13 mouse cellular contexts compared by ENCODE assay signal in the genomic region with DNA sequence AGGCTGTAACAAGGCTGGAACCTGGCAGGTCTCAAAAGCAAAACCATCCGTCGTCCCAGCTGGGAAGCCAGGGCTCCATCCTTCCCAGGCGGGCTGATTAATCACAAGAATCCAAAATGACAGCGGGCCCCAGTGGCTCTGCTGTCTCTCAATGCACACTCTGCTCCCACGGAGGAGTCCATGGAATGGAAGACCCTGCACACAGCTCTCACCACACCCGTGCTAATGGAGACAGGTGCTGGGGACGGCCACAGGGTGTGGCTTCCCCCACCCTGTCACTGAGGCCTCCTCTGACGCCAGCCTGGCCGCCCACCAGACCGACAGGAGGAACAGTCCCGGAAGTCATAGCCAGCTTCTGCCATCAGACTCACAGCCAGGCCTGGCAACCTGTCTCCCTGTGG. TPM values are rescaled to one million over a fixed set of nuclear protein-coding genes. Genes with fewer than 3 reads are reported as not detected.
A peak's percentile ranks its signal among the peaks of the same experiment; 100 is the strongest.
DNase-seq lines count a peak whose midpoint lies in the region.
"Had no signal": no experiment of that assay in that cellular context is flagged by ENCODE, and none has a peak within 500 bp of the region (broad histone marks: within the 10 kb centered on the region; RNA-seq: fewer than 3 reads in every experiment).

No protein-coding gene starts in this region.

- H3K4me3 ChIP-seq in midbrain, embryonic 10.5 days = no peak overlapping the region
- H3K4me3 ChIP-seq: forebrain, embryonic 10.5 days; midbrain, embryonic 12.5 days had no signal

- no peaks in the 10 kb centered on the region for H3K27me3 ChIP-seq in midbrain, embryonic 10.5 days (ENCODE audit: low read depth, poor library complexity, severe bottlenecking)

- no peaks in the 10 kb centered on the region for H3K4me1 ChIP-seq in midbrain, embryonic 10.5 days
- H3K4me1 ChIP-seq: forebrain, embryonic 10.5 days; midbrain, embryonic 12.5 days had no signal

- 85% methylated on average over 11 of the region's 11 CpGs for WGBS in midbrain, embryonic 10.5 days

- no peaks in the 10 kb centered on the region for H3K36me3 ChIP-seq in midbrain, embryonic 10.5 days
- H3K36me3 ChIP-seq: forebrain, embryonic 10.5 days; midbrain, embryonic 12.5 days had no signal

- peak; percentile 10 for DNase-seq in gastrocnemius, postnatal 10 days
- no peak for DNase-seq in gastrocnemius, postnatal 25 days
- peak; percentile 36 to 37 for DNase-seq in right cerebral cortex, postnatal 10 days (ENCODE audit: low spot score in 2 of 2)
- no peak for DNase-seq in right cerebral cortex, postnatal 14 days
- DNase-seq in cerebellum, postnatal 14 days = peak; percentile 90 to 91
- DNase-seq in layer of hippocampus, postnatal 14 days (ENCODE audit: low spot score in 2 of 2) = peak; percentile 73 to 75
- DNase-seq in yolk sac, embryonic 10.5 days (ENCODE audit: low spot score) = no peak
- DNase-seq in midbrain, embryonic 10.5 days (ENCODE audit: low spot score) = no peak
- DNase-seq: heart, adult 18-20 months; lung, postnatal 4 days had no signal

- H3K9me3 ChIP-seq in midbrain, embryonic 10.5 days (replicated peaks) = no peaks in the 10 kb centered on the region
- H3K9me3 ChIP-seq: forebrain, embryonic 10.5 days; midbrain, embryonic 12.5 days had no signal

- no peak overlapping the region for H3K27ac ChIP-seq in midbrain, embryonic 10.5 days (replicated peaks)
- H3K27ac ChIP-seq: forebrain, embryonic 10.5 days; midbrain, embryonic 12.5 days had no signal

RNA-seq across cellular contexts. Expression of gene Gabbr2, which starts 15.0 kb away (rescaled TPM):
- total RNA-seq in gastrocnemius, postnatal 10 days (2021) = under 1 TPM; 0.47 to 0.54 TPM
- under 1 TPM; 0.05 to 0.26 TPM for total RNA-seq in gastrocnemius, postnatal 25 days (2021)
- 100 to 1,000 TPM; 214 to 221 TPM for total RNA-seq in layer of hippocampus, postnatal 14 days (2021)
- polyA plus RNA-seq in midbrain, embryonic 10.5 days (2016; fragmentation: Nextera tagmentation; extraction: Ambion mirVana) = 0.12 and 0.25 TPM in 2 replicates
- total RNA-seq: heart, adult 18-20 months; neutrophil, adult 5-6 weeks had no signal

Comparison
In these comparisons a context has a peak if more than half of its experiments do, and no peak if none do; other contexts are left out.
1. DNase-seq: peak in gastrocnemius, postnatal 10 days (single experiment), right cerebral cortex, postnatal 10 days (2 of 2), cerebellum, postnatal 14 days (2 of 2) and layer of hippocampus, postnatal 14 days (2 of 2); none in gastrocnemius, postnatal 25 days (single experiment), right cerebral cortex, postnatal 14 days (single experiment), yolk sac, embryonic 10.5 days (single experiment) and midbrain, embryonic 10.5 days (single experiment).
2. RNA of gene Gabbr2, which starts 15.0 kb away (total RNA-seq): 214 to 221 TPM in layer of hippocampus, postnatal 14 days; 0.47 to 0.54 TPM in gastrocnemius, postnatal 10 days and 0.05 to 0.26 TPM in gastrocnemius, postnatal 25 days; every median in the first group is over 100 times any median in the second.